Comparison of ENCODE assay signal across 30 mouse cellular contexts in the genomic region with DNA sequence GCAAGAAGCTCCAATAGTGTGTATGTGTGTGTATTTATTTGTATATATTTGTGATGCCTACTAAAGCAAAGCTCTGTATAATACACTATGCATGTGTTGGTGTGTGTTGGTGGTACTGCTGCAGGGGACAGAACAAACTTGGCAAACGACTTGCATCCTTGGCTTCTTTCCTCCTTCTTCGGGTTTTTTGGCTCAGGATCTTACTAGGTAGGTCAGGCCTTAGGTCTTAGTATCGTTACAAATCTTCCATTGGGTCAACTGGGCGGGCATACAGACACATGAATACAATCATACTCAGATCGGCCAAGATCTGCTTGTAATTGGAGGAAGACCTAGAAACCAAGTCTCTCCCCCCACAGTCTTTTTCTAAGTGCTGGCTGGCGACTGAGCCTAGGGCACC. TPM values are rescaled to one million over a fixed set of nuclear protein-coding genes. Genes with fewer than 3 reads are reported as not detected.
A peak's percentile ranks its signal among the peaks of the same experiment; 100 is the strongest.
DNase-seq lines count a peak whose midpoint lies in the region; ATAC-seq and TF ChIP-seq lines count a peak whose summit lies in the region.
"Had no signal": no experiment of that assay in that cellular context is flagged by ENCODE, and none has a peak within 500 bp of the region (broad histone marks: within the 10 kb centered on the region; RNA-seq: fewer than 3 reads in every experiment).

No protein-coding gene starts in this region.

- TF ChIP-seq CTCF in cerebellum, adult 2 months (IDR thresholded peaks at IDR 0.05; ENCODE audit: borderline replicate concordance, insufficient read depth, low read depth, low read length) = no peak
- no peak for TF ChIP-seq CTCF in kidney, adult 2 months (conservative IDR thresholded peaks at IDR 0.05; ENCODE audit: insufficient read depth, insufficient read length, low read depth, low read length)

- no peak overlapping the region for H3K27ac ChIP-seq in cerebellum, adult 2 months (ENCODE audit: insufficient read depth, low read length)
- no peak overlapping the region for H3K27ac ChIP-seq in kidney, adult 2 months (ENCODE audit: insufficient read depth, low read depth, low read length)
- H3K27ac ChIP-seq in hindbrain, embryonic 10.5 days = no peak overlapping the region
- H3K27ac ChIP-seq: embryonic facial prominence, embryonic 12.5 days; forebrain, embryonic 10.5 days; liver, embryonic 14.5 days; macrophage; midbrain, embryonic 15.5 days; neural tube, embryonic 12.5 days had no signal

- WGBS in cerebellum, adult 2 months = 17% methylated on average over 6 of the region's 6 CpGs
- WGBS in kidney, adult 2 months = 26% methylated on average over 6 of the region's 6 CpGs
- WGBS in hindbrain, embryonic 10.5 days = 87% methylated on average over 6 of the region's 6 CpGs

- no peaks in the 10 kb centered on the region for H3K9me3 ChIP-seq in hindbrain, embryonic 10.5 days
- H3K9me3 ChIP-seq: embryonic facial prominence, embryonic 12.5 days; forebrain, embryonic 10.5 days; midbrain, embryonic 15.5 days; neural tube, embryonic 12.5 days had no signal

- H3K27me3 ChIP-seq in cerebellum, adult 2 months (ENCODE audit: control insufficient read depth, insufficient read depth, low read length) = no peaks in the 10 kb centered on the region
- H3K27me3 ChIP-seq in kidney, adult 2 months (replicated peaks; ENCODE audit: control insufficient read depth, insufficient read depth, low read length) = no peaks in the 10 kb centered on the region
- no peaks in the 10 kb centered on the region for H3K27me3 ChIP-seq in hindbrain, embryonic 10.5 days (ENCODE audit: insufficient read depth, poor library complexity, severe bottlenecking)
- H3K27me3 ChIP-seq: embryonic facial prominence, embryonic 12.5 days; midbrain, embryonic 15.5 days; neural tube, embryonic 12.5 days had no signal

- no peak for TF ChIP-seq POLR2A in cerebellum, adult 2 months (IDR thresholded peaks at IDR 0.05; ENCODE audit: borderline replicate concordance, insufficient read depth, low read length)
- TF ChIP-seq POLR2A in kidney, adult 2 months (IDR thresholded peaks at IDR 0.05; ENCODE audit: low read depth, low read length) = no peak

- H3K4me3 ChIP-seq in cerebellum, adult 2 months (replicated peaks; ENCODE audit: insufficient read depth, low read depth, low read length) = no peak overlapping the region
- H3K4me3 ChIP-seq in kidney, adult 2 months (ENCODE audit: insufficient read depth, low read depth, low read length) = no peak overlapping the region
- H3K4me3 ChIP-seq in hindbrain, embryonic 10.5 days = no peak overlapping the region
- H3K4me3 ChIP-seq: embryonic facial prominence, embryonic 12.5 days; forebrain, embryonic 10.5 days; midbrain, embryonic 15.5 days; myocyte; neural tube, embryonic 12.5 days had no signal

- no peaks in the 10 kb centered on the region for H3K36me3 ChIP-seq in kidney, adult 2 months (ENCODE audit: control insufficient read depth, insufficient read depth, low read length)
- H3K36me3 ChIP-seq in hindbrain, embryonic 10.5 days = no peaks in the 10 kb centered on the region
- H3K36me3 ChIP-seq: embryonic facial prominence, embryonic 12.5 days; midbrain, embryonic 15.5 days; neural tube, embryonic 12.5 days had no signal

- no peak for ATAC-seq in cerebellum, adult (ENCODE audit: insufficient number of reproducible peaks, low FRiP score, low TSS enrichment)
- ATAC-seq: activated CD4-positive, CD25-positive, alpha-beta regulatory T cell, adult 4 months; forebrain, postnatal 0 days; intestine, embryonic 16.5 days; midbrain, embryonic 15.5 days had no signal

- DNase-seq in cerebellum, adult 2 months = peak; percentile 22 to 38
- peak; percentile 19 for DNase-seq in kidney, adult 2 months
- DNase-seq in kidney, adult 18-20 months = no peak
- DNase-seq in cerebellum, adult 9-11 months = peak; percentile 32
- peak; percentile 22 to 52 for DNase-seq in cerebellum, postnatal 25 days
- no peak for DNase-seq in hindbrain, embryonic 10.5 days (ENCODE audit: low spot score)
- no peak for DNase-seq in urinary bladder, postnatal 36 days (ENCODE audit: low spot score in 2 of 2)
- DNase-seq: adrenal gland, postnatal 25 days; B cell, adult 2 months; embryo, embryonic 11 days; forebrain, postnatal 0 days; heart, postnatal 14 days; kidney, postnatal 14 days; layer of hippocampus, adult 9-11 months; liver; lung, adult 2 months; lung, postnatal 10 days; right cerebral cortex, adult 18-20 months; spleen, adult 18-20 months; thymus, postnatal 4 days had no signal

- peaks cover 8% of the 10 kb centered on the region for H3K4me1 ChIP-seq in cerebellum, adult 2 months (ENCODE audit: control insufficient read depth, insufficient read depth, low read length)
- H3K4me1 ChIP-seq in kidney, adult 2 months (ENCODE audit: control insufficient read depth, insufficient read depth, low read length) = peaks cover 17% of the 10 kb centered on the region
- peaks cover 11% of the 10 kb centered on the region for H3K4me1 ChIP-seq in hindbrain, embryonic 10.5 days (replicated peaks)

RNA-seq across cellular contexts. Expression of a gene that starts 6.0 kb away (rescaled TPM):
- polyA plus RNA-seq in cerebellum, adult 2 months (2012; rRNA removed) = 27.3 and 31.4 TPM in 2 replicates
- polyA plus RNA-seq in kidney, adult 2 months (2012; rRNA removed) = 13.8 and 16.4 TPM in 2 replicates
- polyA plus RNA-seq in hindbrain, embryonic 10.5 days (2016; fragmentation: Nextera tagmentation; extraction: Ambion mirVana) = 102 and 116 TPM in 2 replicates

Comparison
In these comparisons a context has a peak if more than half of its experiments do, and no peak if none do; other contexts are left out.
1. DNase-seq: peak in cerebellum, adult 2 months (2 of 2), kidney, adult 2 months (single experiment), cerebellum, adult 9-11 months (single experiment) and cerebellum, postnatal 25 days (2 of 2); none in kidney, adult 18-20 months (single experiment), hindbrain, embryonic 10.5 days (single experiment) and urinary bladder, postnatal 36 days (0 of 2).